Mouse (Mus musculus) intestine, embryonic 15.5 days (tissue): Measurements from ENCODE around the gene Tmem201. TPM values are rescaled to one million over a fixed set of nuclear protein-coding genes. Genes with fewer than 3 reads are reported as not detected.
A peak's percentile ranks its signal among the peaks of the same experiment; 100 is the strongest.

Experiments used
- ATAC-seq: fragments of 200-750 bp; cut with Nextera tagmentation; 2 replicates; pipeline ENCODE4 v1.8.0; 2017; ENCODE audit warnings: moderate TSS enrichment, moderate library complexity
- H3K27ac ChIP-seq: fragments of 300-500 bp; sonication (generic); 2 replicates; pipeline ENCODE4 v1.5.1; 2015; ENCODE audit warnings: mild to moderate bottlenecking, inconsistent platforms
- H3K27me3 ChIP-seq: fragments of 300-500 bp; sonication (generic); replicated peaks from 2 replicates; pipeline ENCODE4 v1.6.1; 2015; ENCODE audit warnings: inconsistent platforms
- H3K36me3 ChIP-seq: fragments of 300-500 bp; sonication (generic); 2 replicates; pipeline ENCODE4 v1.6.1; 2015; ENCODE audit warnings: inconsistent platforms
- H3K4me1 ChIP-seq: fragments of 300-500 bp; sonication (generic); replicated peaks from 2 replicates; pipeline ENCODE4 v1.6.1; 2015; ENCODE audit warnings: inconsistent platforms
- H3K4me2 ChIP-seq: fragments of 300-500 bp; sonication (generic); replicated peaks from 2 replicates; pipeline ENCODE4 v1.6.1; 2015; ENCODE audit warnings: mild to moderate bottlenecking, inconsistent platforms
- H3K4me3 ChIP-seq: fragments of 300-500 bp; sonication (generic); replicated peaks from 2 replicates; pipeline ENCODE4 v1.5.1; 2015; ENCODE audit warnings: inconsistent platforms
- H3K9ac ChIP-seq: fragments of 300-500 bp; sonication (generic); 2 replicates; pipeline ENCODE4 v1.6.1; 2015; ENCODE audit warnings: inconsistent platforms
- H3K9me3 ChIP-seq: fragments of 300-500 bp; sonication (generic); 2 replicates; pipeline ENCODE4 v1.6.1; 2016; ENCODE audit warnings: inconsistent platforms
- WGBS: fragments of 180-500 bp; shearing (Covaris S2); methylation state at CpG from one replicate; pipeline ENCODE4 v1.1.7; 2015; 5-methylcytosine and 5-hydroxymethylcytosine counted together
- polyA plus RNA-seq: library from polyadenylated mRNA; unstranded; fragments of >200 nt; fragmentation: Nextera tagmentation; extraction: Ambion mirVana; gene quantifications from 2 replicates; pipeline ENCODE4 v1.2.1, GENCODE M21; 2015

Tmem201 gene
- polyA plus RNA-seq, 1 experiment from 2014 or later: 23.3 TPM

- Histone ChIP-seq H3K9ac (no peak overlapping the region), H3K27me3 (no peaks in the 10 kb centered on the region), H3K4me3 (no peak overlapping the region), H3K36me3 (no peaks in the 10 kb centered on the region), H3K4me1 (no peaks in the 10 kb centered on the region), H3K9me3 (no peaks in the 10 kb centered on the region), H3K4me2 (no peak overlapping the region), H3K27ac (no peak overlapping the region)
- ATAC-seq: no peak
- WGBS: 81% methylated on average over 12 of the region's 12 CpGs
Observed at GRCm38 (mm10) chr4:149689822-149690700, 47.8 kb downstream of the Tmem201 start.

DNA sequence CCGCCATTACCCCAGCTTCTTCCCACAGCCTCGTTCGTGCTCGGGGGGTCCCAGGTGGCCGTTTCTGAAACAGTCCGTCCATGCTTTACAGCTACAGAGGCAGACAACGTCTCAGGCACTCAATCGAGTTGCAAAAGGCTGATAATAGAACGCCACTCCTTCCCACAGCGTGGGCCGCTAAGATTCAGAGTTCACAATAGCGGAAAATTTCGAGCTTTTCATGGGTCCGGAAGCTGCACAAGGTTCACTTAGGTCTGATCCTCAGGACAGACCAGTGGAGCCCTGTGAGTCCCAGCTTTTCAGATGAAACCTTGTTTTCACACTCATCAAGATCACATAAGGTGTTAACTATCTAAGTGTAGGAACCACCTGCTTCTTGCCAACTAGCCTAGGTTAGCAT lies 49.0 kb downstream of the Tmem201 start:
- H3K27ac ChIP-seq: no peak overlapping the region
- no peak for ATAC-seq
- 80% methylated on average over 14 of the region's 14 CpGs for WGBS

GRCm38 (mm10) chr4:149684841-149685623 lies 52.8 kb downstream of the Tmem201 start:
- H3K27ac ChIP-seq: no peak overlapping the region
- no peak overlapping the region for H3K4me3 ChIP-seq
- H3K9ac ChIP-seq: no peak overlapping the region
- no peak for ATAC-seq
- H3K4me1 ChIP-seq: no peaks in the 10 kb centered on the region
- no peak overlapping the region for H3K4me2 ChIP-seq
- no peaks in the 10 kb centered on the region for H3K36me3 ChIP-seq
- no peaks in the 10 kb centered on the region for H3K27me3 ChIP-seq
- WGBS: 66% methylated on average over 11 of the region's 11 CpGs
- no peaks in the 10 kb centered on the region for H3K9me3 ChIP-seq

More for the DNA sequence above, 49.0 kb downstream of the Tmem201 start:
- no peak overlapping the region for H3K9ac ChIP-seq
- H3K36me3 ChIP-seq: no peaks in the 10 kb centered on the region
- H3K27me3 ChIP-seq: no peaks in the 10 kb centered on the region
- H3K9me3 ChIP-seq: no peaks in the 10 kb centered on the region
- H3K4me2 ChIP-seq: no peak overlapping the region
- H3K4me1 ChIP-seq: no peaks in the 10 kb centered on the region
- H3K4me3 ChIP-seq: no peak overlapping the region

- H3K9me3 ChIP-seq: no peaks in the 10 kb centered on the region
- H3K9ac ChIP-seq: no peak overlapping the region
- ATAC-seq: peak; percentile 52; the same call in 1 of the 2 replicates
- 11% methylated on average over 7 of the region's 7 CpGs for WGBS
- no peak overlapping the region for H3K4me2 ChIP-seq
- H3K4me1 ChIP-seq: no peaks in the 10 kb centered on the region
- no peak overlapping the region for H3K4me3 ChIP-seq
- no peaks in the 10 kb centered on the region for H3K36me3 ChIP-seq
- H3K27me3 ChIP-seq: no peaks in the 10 kb centered on the region
- H3K27ac ChIP-seq: no peak overlapping the region
Observed at GRCm38 (mm10) chr4:149683875-149684274, 54.0 kb downstream of the Tmem201 start.

DNA sequence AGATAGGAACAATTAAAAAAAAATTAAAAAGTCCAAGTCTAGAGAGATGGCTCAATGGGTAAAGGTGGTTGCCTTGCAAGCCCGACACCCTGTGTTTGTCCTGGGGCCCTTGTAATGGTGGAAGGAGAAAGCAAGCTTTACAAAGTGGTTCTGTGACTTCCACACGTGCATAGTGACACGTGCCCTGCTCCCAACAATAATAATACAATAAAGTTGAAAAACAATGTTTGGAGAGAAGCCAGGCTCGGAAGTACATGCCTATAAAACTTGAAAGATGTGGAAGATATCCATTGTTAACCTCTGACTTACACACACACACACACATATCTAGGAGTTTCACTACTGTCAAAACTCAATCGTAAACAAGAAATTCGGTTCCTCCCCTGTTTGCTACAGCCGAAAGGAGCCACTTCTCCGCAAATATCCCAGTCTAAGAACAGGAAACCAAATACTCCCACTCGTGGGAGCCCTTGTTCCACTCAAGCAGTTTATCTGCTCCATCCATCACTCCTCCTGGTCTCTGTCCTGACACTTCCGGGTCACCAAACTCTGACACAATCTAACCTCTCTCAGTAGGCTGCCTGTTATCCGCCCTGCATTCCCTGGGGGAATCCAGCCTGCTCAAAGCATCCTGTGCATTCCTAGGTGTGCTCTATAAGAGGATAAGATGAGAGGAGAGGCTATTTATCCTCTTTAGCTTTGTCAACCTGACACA lies 58.6 kb downstream of the Tmem201 start:
- no peak overlapping the region for H3K27ac ChIP-seq
- no peak for ATAC-seq

DNA sequence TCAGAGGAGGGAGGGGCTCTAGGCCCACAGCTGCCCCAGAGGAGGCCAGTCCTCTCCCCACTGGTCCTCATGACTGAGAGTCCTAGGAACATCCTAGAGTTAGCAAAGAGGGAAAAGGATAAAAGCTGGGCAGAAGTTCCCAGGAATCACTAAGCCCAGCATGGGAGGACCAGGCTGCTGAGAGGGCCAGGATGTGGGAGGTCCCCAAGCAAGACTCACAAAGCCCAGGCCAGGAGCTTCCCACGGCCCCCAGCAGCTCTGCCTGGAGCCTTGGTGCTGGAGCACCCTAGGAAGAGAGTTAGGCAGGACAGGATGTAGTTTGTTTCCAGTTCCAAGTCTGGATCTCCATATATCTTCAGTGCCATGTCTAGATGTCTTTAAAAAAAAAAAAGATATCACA lies 59.8 kb downstream of the Tmem201 start:
- Histone ChIP-seq H3K27ac (no peak overlapping the region), H3K9me3 (no peaks in the 10 kb centered on the region), H3K4me1 (peaks cover 10% of the 10 kb centered on the region), H3K36me3 (no peaks in the 10 kb centered on the region), H3K9ac (no peak overlapping the region), H3K27me3 (peaks cover 14% of the 10 kb centered on the region), H3K4me3 (no peak overlapping the region), H3K4me2 (no peak overlapping the region)
- no peak for ATAC-seq
- WGBS: 63% methylated on average over 1 of the region's 1 CpGs

More for the DNA sequence above, 58.6 kb downstream of the Tmem201 start:
- Histone ChIP-seq H3K4me3 (no peak overlapping the region), H3K4me1 (peaks cover 10% of the 10 kb centered on the region), H3K9me3 (no peaks in the 10 kb centered on the region), H3K27me3 (peaks cover 10% of the 10 kb centered on the region), H3K36me3 (no peaks in the 10 kb centered on the region), H3K9ac (no peak overlapping the region), H3K4me2 (no peak overlapping the region)
- WGBS: 51% methylated on average over 11 of the region's 11 CpGs

GRCm38 (mm10) chr4:149675378-149676261 lies 62.2 kb downstream of the Tmem201 start:
- 3% methylated on average over 60 of the region's 60 CpGs for WGBS
- H3K9me3 ChIP-seq: no peaks in the 10 kb centered on the region
- peak; percentile 95 for ATAC-seq
- H3K4me2 ChIP-seq: peak overlapping the region; percentile 98
- H3K27me3 ChIP-seq: peaks cover 14% of the 10 kb centered on the region
- H3K27ac ChIP-seq: no peak overlapping the region
- H3K4me1 ChIP-seq: peaks cover 10% of the 10 kb centered on the region
- peak overlapping the region; percentile 42 for H3K9ac ChIP-seq
- H3K36me3 ChIP-seq: no peaks in the 10 kb centered on the region
- H3K4me3 ChIP-seq: peak overlapping the region; percentile 61

GRCm38 (mm10) chr4:149674814-149675377 lies 62.9 kb downstream of the Tmem201 start:
- peaks cover 10% of the 10 kb centered on the region for H3K4me1 ChIP-seq
- H3K9ac ChIP-seq: peak overlapping the region; percentile 42; the same call in 1 of the 2 replicates
- peak overlapping the region; percentile 61 for H3K4me3 ChIP-seq
- peak overlapping the region; percentile 98 for H3K4me2 ChIP-seq
- H3K27ac ChIP-seq: no peak overlapping the region
- H3K9me3 ChIP-seq: no peaks in the 10 kb centered on the region
- ATAC-seq: no peak
- 15% methylated on average over 8 of the region's 8 CpGs for WGBS
- H3K27me3 ChIP-seq: peaks cover 14% of the 10 kb centered on the region
- no peaks in the 10 kb centered on the region for H3K36me3 ChIP-seq

GRCm38 (mm10) chr4:149672747-149673146 lies 65.1 kb downstream of the Tmem201 start:
- WGBS: 93% methylated on average over 5 of the region's 5 CpGs
- Histone ChIP-seq H3K9ac (no peak overlapping the region), H3K4me2 (no peak overlapping the region), H3K27ac (no peak overlapping the region), H3K36me3 (no peaks in the 10 kb centered on the region), H3K9me3 (no peaks in the 10 kb centered on the region), H3K4me1 (peaks cover 10% of the 10 kb centered on the region), H3K27me3 (peaks cover 14% of the 10 kb centered on the region), H3K4me3 (no peak overlapping the region)
- no peak for ATAC-seq

- peaks cover 14% of the 10 kb centered on the region for H3K27me3 ChIP-seq
- H3K4me1 ChIP-seq: peaks cover 10% of the 10 kb centered on the region
- H3K27ac ChIP-seq: no peak overlapping the region
- H3K4me3 ChIP-seq: no peak overlapping the region
- no peak overlapping the region for H3K4me2 ChIP-seq
- no peak for ATAC-seq
- no peak overlapping the region for H3K9ac ChIP-seq
- 98% methylated on average over 6 of the region's 6 CpGs for WGBS
- H3K9me3 ChIP-seq: no peaks in the 10 kb centered on the region
- no peaks in the 10 kb centered on the region for H3K36me3 ChIP-seq
Observed at GRCm38 (mm10) chr4:149671175-149671574, 66.7 kb downstream of the Tmem201 start.

GRCm38 (mm10) chr4:149665692-149666090 lies 72.2 kb downstream of the Tmem201 start:
- 85% methylated on average over 6 of the region's 6 CpGs for WGBS
- no peak overlapping the region for H3K9ac ChIP-seq
- no peaks in the 10 kb centered on the region for H3K4me1 ChIP-seq
- no peak for ATAC-seq
- H3K4me3 ChIP-seq: no peak overlapping the region
- H3K27ac ChIP-seq: no peak overlapping the region
- H3K36me3 ChIP-seq: no peaks in the 10 kb centered on the region
- no peak overlapping the region for H3K4me2 ChIP-seq
- H3K9me3 ChIP-seq: no peaks in the 10 kb centered on the region
- H3K27me3 ChIP-seq: no peaks in the 10 kb centered on the region
